Mouse (Mus musculus) spleen, adult 2 months (tissue): Measurements from ENCODE around the gene Nrip1.

Experiments
- CTCF ChIP-seq: fragments of 200-500 bp; IDR thresholded peaks from 2 replicates; pipeline ENCODE4 v1.5.1; 2011; ENCODE audit warnings: mild to moderate bottlenecking, inconsistent platforms; ENCODE audit not compliant: insufficient read depth, insufficient read length, insufficient replicate concordance; ENCODE audit errors: extremely low read depth
- POLR2A ChIP-seq: fragments of 200-500 bp; IDR thresholded peaks from 2 replicates; pipeline ENCODE4 v1.6.1; 2011; ENCODE audit warnings: low read depth, low read length, inconsistent platforms

DNA sequence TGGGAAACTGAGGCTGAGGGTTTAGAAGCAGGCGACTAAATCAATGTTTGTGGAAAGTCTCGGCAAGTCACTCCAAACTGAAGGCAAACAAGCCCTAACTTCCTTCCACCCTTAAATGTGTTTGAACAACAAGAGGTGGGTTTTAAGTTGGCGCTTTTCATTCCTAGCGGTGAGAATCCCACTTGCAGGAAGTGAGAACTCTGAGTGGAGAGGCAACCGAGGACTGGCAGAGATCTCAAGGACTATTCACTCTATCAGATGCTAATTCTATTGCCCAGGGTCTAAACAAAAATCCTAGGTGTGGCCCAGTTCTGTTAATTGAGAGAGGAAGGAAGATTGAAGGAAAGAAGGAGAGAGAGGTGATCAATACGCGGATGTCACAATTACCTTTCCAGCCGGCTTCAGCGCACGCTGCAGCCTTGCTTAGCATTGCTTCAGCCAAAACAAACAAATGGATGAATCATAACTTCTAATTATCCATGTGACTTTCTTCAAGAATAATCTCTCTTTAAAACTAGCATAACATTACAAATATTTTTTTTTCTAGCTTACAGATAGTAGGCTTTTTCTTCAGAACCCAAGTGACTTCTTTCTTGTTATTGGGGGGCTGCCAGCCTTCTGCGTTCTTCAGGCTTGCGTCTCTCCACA lies 6.2 kb downstream of the Nrip1 start:
- TF ChIP-seq POLR2A (no peak), CTCF (no peak)
